Mouse (Mus musculus): ENCODE results near the gene Arl3.

DNA sequence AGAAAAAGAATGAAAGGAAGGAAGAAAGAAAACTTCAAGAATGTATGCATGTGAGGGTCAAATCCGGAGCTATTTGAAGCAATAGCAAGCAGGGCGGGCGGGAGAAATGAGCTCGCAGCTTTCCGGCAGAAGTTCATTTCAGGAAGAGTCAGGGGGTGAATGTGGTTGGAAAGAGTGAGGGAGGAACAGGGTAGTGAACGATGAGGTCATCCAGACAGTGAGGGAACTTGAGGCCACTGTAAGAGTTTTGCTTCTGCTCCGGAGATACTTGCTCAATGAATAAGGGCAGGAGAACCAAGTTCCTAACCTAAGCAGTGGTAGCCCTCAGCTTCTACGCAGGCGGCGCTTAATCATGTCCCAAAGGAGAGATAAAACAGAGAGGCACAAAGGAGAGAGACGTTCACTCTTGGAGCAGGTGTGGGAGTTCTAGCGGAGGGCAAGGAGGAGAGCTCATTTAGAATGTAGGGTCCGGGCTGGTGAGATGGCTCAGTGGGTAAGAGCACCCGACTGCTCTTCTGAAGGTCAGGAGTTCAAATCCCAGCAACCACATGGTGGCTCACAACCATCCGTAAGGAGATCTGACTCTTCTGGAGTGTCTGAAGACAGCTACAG is 50.5 kb downstream of the Arl3 start:
- no peak for TF ChIP-seq CTCF (IDR thresholded peaks at IDR 0.05; ENCODE audit: control insufficient read depth, insufficient read depth, insufficient replicate concordance, low read depth, low read length)
- TF ChIP-seq POLR2A (IDR thresholded peaks at IDR 0.05; ENCODE audit: control insufficient read depth, low read depth, low read length), result no peak
